Mouse (Mus musculus) urinary bladder, postnatal 25 days (tissue): ENCODE data around the gene Vasn.
"Not testable (repeated sequence)": the region's sequence is repeated elsewhere in the genome, so short reads cannot be mapped to it uniquely, and the experiment has no call there.

Experiments used
- DNase-seq: peaks from one replicate; pipeline ENCODE4 v3.0.0; 2022; ENCODE audit warnings: low spot score

Vasn gene

GRCm38 (mm10) chr16:4670317-4670716 lies 30.6 kb downstream of the Vasn start:
- DNase-seq: no peak

GRCm38 (mm10) chr16:4674091-4674490 lies 34.4 kb downstream of the Vasn start:
- no peak for DNase-seq

GRCm38 (mm10) chr16:4676836-4677235 lies 37.1 kb downstream of the Vasn start:
- no peak for DNase-seq

- no peak for DNase-seq
These were observed 38.3 kb downstream of the Vasn start for GRCm38 (mm10) chr16:4678080-4678479.

- peak; percentile 77 for DNase-seq
These were observed 39.6 kb downstream of the Vasn start, which contains the start of gene Coro7 for GRCm38 (mm10) chr16:4679121-4680018. Gene Coro7, minus strand, starts transcription at chr16:4679777.

- not testable (repeated sequence) for DNase-seq
These were observed 41.2 kb downstream of the Vasn start for GRCm38 (mm10) chr16:4680922-4681455.

- DNase-seq: no peak
These were observed 43.0 kb downstream of the Vasn start for GRCm38 (mm10) chr16:4682628-4683179.

GRCm38 (mm10) chr16:4683193-4683580 lies 43.4 kb downstream of the Vasn start:
- DNase-seq: no peak

GRCm38 (mm10) chr16:4683581-4684456 lies 44.1 kb downstream of the Vasn start:
- DNase-seq: peak; percentile 98

GRCm38 (mm10) chr16:4684457-4684791 lies 44.7 kb downstream of the Vasn start:
- DNase-seq: no peak

- DNase-seq: not testable (repeated sequence)
These were observed 49.6 kb downstream of the Vasn start for GRCm38 (mm10) chr16:4689371-4689770.
